Mouse (Mus musculus) myocyte (in vitro differentiated cells): ENCODE measurements at regions not wholly inside any gene's neighbourhood (a gene's known extent, or its start where the extent isn't known, plus 50 kb on each side); places are given as distances from the start of the nearest gene placed in this dataset.

Experiments used
- CEBPB ChIP-seq: IDR thresholded peaks from 2 replicates; pipeline ENCODE4 v1.6.1; 2011; ENCODE audit warnings: mild to moderate bottlenecking, moderate library complexity; ENCODE audit not compliant: poor library complexity, insufficient read depth, severe bottlenecking
- E2F4 ChIP-seq: IDR thresholded peaks from one replicate; pipeline ENCODE4 v1.6.1; 2011; ENCODE audit warnings: mild to moderate bottlenecking, control low read depth, moderate library complexity; ENCODE audit not compliant: insufficient read depth
- MAX ChIP-seq: IDR thresholded peaks from one replicate; pipeline ENCODE4 v1.6.1; 2011; ENCODE audit warnings: low read depth, mild to moderate bottlenecking, control low read depth
- MYOD1 ChIP-seq, 3 experiments: IDR thresholded peaks; one replicate each; pipeline ENCODE4 v1.6.1; 2011; ENCODE audit warnings: control low read depth in 2 of 3, low read depth in 2 of 3, mild to moderate bottlenecking in 2 of 3, moderate library complexity in 1 of 3; ENCODE audit not compliant: insufficient read length in 2 of 3, control insufficient read depth in 1 of 3
- POLR2A ChIP-seq: IDR thresholded peaks from one replicate; pipeline ENCODE4 v1.6.1; 2011; ENCODE audit warnings: low read depth, mild to moderate bottlenecking, control low read depth, moderate library complexity; ENCODE audit not compliant: insufficient read length
- POLR2AphosphoS2 ChIP-seq: IDR thresholded peaks from one replicate; pipeline ENCODE4 v1.6.1; 2011; ENCODE audit warnings: low read depth, control low read depth; ENCODE audit not compliant: insufficient read length
- SRF ChIP-seq: IDR thresholded peaks from one replicate; pipeline ENCODE4 v1.6.1; 2011; ENCODE audit warnings: low read depth; ENCODE audit not compliant: control insufficient read depth, insufficient read length
- TCF3 ChIP-seq: IDR thresholded peaks from one replicate; pipeline ENCODE4 v1.6.1; 2011; ENCODE audit warnings: low read depth, control low read depth; ENCODE audit not compliant: insufficient read length

GRCm38 (mm10) chr5:29112531-29112930, 83.3 kb upstream of the Rnf32 start:
- no peak for TF ChIP-seq POLR2A
- no peak for TF ChIP-seq POLR2AphosphoS2
- TF ChIP-seq SRF = no peak
- no peak for TF ChIP-seq MAX
- TF ChIP-seq MYOD1 (IDR thresholded peaks at IDR 0.05; ENCODE audit: control insufficient read depth in 1 of 3, insufficient read length in 2 of 3, low read depth in 2 of 3) = no peak
- TF ChIP-seq CEBPB = no peak
- TF ChIP-seq TCF3 = no peak
- TF ChIP-seq E2F4 = no peak
